Mouse (Mus musculus) spleen, postnatal 4 days (tissue): ENCODE measurements around the gene Srp54c.
"Not testable (repeated sequence)": the region's sequence is repeated elsewhere in the genome, so short reads cannot be mapped to it uniquely, and the experiment has no call there.

Experiments used
- DNase-seq, 2 experiments: peaks; one replicate each; pipeline ENCODE4 v3.0.0; 2022; ENCODE audit warnings: low spot score in 2 of 2

Srp54c gene

DNA sequence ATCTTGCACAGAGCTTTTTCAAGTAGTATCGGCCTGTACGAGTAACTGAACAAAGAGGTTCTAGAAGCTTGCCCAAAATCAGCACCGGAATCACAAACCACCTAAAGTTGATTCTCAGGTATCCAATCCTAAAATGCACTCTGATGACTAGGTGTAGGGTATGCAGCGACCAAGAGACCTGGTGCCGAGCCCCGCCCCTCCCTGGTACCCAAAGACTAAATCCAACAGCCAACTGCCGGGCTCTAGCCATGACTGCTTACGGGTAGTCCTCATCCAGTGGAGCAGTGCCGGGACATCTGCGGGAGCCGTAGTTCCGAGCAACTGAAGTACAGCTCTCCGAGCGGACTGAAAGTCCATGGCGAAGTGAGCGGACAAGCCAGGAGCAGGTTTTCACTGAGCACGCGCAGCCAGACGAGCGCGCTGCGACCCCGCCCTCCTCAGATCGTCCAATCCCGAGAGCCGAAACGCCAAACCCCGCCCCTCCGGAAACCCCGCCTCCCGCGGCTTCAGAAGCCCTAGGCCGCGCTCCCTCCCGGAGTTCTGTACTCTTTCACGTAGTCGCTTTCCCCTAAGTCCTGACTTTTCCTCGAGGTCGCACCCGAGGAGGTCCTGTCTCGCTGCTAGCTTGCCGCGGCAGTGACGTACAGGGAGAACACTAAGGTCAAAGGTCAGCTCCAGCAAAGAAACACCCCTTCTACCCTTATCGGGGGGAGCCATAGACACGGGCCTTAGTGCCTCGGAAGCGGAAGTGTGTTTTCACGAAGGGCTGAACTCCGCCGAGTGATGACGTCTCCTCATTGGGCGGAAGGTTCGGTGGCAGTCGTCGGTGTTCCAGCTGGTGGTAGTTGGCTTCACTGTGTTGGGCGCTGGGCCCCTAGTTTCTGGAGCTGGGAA is at the start of gene Srp54c:
Gene Srp54c (plus strand): TSS at position 543 of the 894 bp plus-strand sequence.
- not testable (repeated sequence) for DNase-seq

DNA sequence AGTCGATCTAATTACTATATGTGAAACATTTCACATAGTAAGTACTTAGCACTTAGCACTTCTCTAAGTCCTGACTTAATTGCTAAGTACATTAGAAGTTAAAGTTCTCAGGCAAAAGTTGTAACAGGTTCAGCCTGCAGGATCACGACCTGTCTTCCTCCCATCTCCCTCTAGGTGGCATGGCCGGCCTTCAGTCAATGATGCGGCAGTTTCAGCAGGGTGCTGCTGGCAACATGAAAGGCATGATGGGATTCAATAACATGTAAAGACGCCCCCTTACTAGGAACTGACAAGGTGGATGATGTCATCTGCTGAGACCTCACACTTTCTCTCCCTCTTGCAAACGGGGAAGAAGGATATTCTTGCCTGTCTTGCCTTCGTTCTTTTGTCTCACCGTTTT is 42.3 kb upstream of the Srp54c start:
- not testable (repeated sequence) for DNase-seq

DNA sequence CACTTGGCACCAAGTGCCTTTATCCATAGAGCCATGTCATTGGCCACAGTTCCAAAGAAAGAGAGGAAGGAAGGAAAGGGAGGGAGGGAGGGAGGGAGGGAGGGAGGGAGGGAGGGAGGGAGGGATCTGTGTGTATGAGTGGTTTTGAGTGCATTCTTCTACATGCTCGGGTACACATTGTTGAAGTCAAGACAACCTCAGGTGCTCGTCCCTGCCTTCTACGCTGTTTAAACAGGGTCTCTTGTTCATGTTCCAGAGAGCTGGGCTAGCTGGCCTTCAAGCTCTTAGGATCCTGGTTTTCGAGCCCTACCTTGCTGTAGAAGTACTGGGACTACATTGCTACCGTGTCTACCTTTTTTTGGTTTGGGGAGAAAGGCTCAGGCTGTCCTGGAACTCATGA is 40.8 kb upstream of the Srp54c start:
- DNase-seq, result not testable (repeated sequence)

DNA sequence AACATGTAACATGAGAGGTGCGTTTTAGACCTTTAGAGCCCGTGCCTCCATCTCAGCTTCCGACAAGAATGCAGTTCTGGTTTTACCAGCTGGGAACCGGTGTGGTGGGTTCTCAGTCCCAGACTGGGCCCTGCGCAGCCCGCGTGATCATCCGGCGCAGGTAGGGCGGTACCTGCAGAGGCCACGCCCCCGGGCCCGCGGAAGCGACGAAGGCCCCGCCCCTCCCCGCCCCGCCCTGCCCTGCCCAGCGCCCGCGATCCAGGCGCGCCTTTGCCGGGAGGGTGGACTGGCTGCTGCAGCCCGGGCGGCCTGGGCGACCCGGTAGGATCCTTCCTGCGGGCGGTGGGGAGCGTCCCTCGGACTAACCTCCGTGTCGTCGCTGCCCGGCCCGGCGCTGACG is 30.7 kb upstream of the Srp54c start, which contains the start of gene 1700047I17Rik2:
Gene 1700047I17Rik2 (plus strand): TSS at position 287 of the 400 bp plus-strand sequence.
- DNase-seq, result not testable (repeated sequence)

DNA sequence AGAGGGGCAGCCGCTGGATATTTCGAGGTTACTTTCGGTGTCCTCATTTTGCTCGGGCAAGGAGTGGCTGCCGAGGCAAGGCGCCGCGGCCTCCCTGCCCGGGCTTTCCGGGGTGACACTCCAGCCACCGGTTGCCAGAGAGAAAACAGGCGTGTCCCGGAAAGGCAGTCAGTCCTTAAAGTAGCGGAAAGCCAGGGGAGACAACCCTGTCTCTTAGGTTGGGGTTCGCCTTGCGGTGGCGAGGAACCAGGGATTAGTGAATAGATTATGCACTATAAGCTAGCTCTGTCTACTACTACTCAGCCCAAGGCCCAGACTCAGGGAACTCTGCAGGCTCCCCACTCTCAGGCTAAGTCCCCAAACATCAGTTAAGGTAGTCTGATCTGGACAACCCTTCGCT is 30.2 kb upstream of the Srp54c start:
- not testable (repeated sequence) for DNase-seq

DNA sequence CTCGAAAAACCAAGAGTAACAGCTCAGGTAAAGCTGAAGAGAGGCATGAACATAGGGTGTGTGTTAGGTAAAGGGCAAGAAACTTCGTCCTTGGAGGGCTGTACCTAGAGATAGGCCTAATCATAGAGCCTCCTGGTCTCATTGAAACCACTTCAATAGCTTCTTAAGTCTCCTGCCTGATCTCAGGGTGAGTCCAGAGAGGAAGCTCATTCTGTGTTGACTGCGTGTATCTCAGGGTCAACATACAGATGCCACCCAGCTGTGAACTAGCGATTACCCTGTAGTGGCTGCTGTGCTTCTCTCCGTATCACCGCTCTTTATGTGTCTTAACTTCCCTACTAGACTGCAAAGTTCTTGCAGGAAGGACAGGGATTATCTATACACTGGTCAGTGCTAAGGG is 17.0 kb upstream of the Srp54c start:
- DNase-seq, result not testable (repeated sequence)

DNA sequence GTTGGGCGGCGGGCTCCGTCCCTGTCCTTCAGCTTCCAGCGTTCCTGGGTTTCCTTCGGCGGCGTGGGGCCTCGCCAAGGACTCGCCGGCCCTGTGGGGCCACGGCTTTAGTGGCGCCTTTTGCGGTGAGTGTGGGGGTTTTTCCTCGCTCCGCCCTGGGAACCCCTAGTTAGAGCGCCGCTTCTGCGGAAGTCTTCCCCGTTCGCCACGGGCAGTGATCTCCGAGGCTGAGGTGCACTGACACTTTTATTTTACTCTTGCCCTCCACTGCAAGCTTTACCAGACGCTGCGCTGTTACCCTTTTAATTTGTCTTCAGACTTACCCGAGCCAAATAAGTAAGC is 523 bp downstream of the Srp54c start:
- DNase-seq, result peak in 1 of 2 experiments; percentile 12

DNA sequence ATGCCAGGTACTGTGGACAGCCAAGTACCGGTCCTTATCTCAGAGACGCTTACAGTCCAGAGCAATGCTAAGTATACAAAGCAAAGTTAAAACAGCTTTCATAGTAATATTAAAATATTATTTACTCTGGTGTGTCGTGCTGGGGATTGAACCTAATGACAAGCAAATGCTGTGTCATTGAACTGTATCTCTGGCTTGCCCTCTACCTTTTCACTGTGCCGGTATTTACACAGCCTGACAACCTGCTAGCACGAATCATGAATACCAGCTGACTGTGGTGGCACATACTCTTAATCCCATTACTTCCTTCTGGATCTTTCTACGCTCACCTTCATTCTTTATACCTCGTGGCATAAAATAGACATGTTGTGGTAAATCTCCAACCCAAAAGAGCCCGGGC is 12.3 kb downstream of the Srp54c start:
- not testable (repeated sequence) for DNase-seq

DNA sequence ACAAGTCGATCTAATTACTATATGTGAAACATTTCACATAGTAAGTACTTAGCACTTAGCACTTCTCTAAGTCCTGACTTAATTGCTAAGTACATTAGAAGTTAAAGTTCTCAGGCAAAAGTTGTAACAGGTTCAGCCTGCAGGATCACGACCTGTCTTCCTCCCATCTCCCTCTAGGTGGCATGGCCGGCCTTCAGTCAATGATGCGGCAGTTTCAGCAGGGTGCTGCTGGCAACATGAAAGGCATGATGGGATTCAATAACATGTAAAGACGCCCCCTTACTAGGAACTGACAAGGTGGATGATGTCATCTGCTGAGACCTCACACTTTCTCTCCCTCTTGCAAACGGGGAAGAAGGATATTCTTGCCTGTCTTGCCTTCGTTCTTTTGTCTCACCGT is 32.0 kb downstream of the Srp54c start:
- DNase-seq, result not testable (repeated sequence)

DNA sequence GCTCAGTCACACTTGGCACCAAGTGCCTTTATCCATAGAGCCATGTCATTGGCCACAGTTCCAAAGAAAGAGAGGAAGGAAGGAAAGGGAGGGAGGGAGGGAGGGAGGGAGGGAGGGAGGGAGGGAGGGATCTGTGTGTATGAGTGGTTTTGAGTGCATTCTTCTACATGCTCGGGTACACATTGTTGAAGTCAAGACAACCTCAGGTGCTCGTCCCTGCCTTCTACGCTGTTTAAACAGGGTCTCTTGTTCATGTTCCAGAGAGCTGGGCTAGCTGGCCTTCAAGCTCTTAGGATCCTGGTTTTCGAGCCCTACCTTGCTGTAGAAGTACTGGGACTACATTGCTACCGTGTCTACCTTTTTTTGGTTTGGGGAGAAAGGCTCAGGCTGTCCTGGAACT is 33.4 kb downstream of the Srp54c start:
- DNase-seq, result not testable (repeated sequence)

DNA sequence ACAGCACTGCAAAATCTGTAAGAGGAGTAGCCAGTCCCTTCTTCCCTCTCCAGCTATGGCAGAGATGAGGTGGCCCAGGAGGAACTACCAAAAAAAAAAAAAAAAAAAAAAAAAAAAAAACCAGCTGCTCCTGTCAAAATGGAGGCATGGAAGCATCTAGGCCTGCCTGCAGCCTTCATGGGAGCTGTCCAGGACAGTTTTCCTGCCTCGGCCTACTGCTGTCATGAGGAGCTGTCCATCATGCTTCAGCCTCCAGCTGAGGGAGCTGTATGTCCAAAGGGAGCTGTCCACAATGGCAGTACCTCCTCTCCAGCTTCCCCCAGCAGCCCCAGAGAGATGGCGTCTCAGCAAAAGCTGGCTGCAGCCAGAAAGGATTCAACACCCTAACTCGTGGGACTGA is 42.3 kb downstream of the Srp54c start:
- no peak for DNase-seq

DNA sequence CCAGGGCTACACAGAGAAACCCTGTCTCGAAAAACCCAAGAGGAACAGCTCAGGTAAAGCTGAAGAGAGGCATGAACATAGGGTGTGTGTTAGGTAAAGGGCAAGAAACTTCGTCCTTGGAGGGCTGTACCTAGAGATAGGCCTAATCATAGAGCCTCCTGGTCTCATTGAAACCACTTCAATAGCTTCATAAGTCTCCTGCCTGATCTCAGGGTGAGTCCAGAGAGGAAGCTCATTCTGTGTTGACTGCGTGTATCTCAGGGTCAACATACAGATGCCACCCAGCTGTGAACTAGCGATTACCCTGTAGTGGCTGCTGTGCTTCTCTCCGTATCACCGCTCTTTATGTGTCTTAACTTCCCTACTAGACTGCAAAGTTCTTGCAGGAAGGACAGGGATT is 47.6 kb downstream of the Srp54c start:
- DNase-seq, result not testable (repeated sequence)

DNA sequence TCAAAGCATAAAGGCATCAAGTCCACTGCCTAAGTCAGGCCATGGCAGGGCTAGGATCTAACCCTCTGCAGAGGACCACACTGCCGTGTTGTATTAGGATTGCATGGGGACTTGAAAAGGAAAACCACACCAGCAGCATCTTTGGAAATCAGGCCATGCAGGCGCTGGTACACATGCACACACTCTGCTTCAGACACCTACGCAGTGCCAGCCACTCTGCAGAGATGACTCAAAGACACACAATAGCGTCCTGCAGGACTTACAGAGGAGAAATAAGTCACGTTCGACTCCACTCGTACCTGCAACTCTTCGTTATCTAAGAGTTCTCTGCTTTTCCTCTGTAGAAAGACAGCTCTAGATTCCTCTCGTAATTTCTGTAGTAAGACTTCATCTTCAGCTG is 68.1 kb downstream of the Srp54c start:
- no peak for DNase-seq

DNA sequence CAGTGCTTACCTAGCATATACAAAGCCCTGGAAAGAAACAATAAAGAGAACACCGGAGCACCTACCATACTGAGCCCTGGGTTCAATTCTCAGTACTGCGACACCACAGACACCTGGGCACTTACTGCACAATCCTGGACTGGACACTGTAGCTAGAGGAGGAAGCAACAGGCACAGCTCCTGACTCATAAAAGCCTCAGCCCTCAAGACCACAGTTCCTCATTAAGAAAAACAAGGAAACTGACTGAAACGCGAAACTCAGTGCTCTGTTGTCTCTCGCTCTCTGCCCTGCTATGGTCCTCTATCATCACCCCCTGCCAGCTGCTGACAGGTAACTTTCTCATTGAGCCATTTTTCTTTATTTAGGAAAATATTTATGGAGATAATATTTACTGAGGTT is 69.4 kb downstream of the Srp54c start, which contains the start of gene 1110008L16Rik:
Gene 1110008L16Rik (plus strand): TSS at position 242 of the 400 bp plus-strand sequence.
- no peak for DNase-seq

DNA sequence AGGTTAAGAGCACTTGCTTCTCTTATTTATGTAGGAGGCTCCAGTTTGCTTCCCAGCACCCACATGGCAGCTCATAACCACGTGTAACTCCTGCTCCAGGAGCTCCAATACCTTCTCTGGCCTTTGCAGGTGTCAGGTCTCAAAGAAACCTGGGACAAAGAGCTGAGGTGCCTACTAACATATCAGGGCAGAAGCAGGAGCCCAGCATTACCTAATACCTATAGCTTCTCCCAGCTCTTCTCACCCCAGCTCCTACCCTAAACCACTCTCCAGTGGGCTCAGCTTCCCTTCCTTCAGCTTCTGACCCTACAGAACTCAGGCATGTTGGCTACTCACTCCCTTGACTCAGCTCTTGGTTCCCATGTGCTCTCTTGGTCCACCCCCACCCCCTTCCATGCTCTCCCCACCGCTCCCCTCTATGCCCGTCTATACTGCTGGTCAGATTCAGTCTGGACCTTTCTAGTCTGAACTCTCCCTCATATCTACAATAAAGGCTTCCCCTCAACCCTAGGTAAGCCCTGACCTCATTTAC is 70.9 kb downstream of the Srp54c start:
- DNase-seq, result no peak

DNA sequence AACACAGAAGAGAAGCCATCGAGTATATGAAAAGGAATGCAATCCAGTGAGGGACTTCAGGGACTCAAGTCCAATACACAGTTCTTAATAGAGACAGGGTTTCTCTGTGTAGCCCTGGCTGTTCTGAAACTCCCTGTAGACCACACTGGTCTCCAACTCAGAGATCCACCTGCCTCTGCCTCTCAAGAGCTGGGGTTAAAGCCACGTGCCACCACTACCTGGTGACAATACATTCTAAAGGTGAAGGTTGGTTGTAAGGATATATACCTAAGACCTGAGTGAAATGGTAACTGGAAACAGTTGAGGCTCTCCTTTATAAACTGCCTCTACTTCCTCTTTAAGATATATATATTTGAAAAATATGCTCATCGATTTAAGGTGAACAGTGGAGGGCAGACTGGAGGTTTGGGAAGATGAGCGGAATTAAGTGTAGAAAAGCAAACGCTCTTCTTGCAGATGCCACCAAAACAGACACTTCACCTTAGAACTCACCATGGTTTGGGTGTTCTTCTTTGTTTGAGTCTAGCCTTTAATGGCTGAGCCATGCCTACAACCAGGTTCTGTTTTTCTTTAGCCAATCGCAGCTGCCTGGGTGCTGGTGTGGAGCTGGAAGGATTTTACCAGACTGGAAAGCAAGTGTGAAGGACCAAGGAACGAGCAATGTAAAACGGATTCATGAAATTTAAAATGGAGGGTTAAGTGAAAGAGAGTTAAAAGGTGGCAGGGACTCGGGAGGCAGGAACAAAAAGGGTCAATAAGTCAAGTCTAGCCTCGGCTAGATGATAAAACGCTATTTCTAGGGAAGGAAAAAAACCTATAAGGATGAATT is 71.7 kb downstream of the Srp54c start:
- no peak for DNase-seq

DNA sequence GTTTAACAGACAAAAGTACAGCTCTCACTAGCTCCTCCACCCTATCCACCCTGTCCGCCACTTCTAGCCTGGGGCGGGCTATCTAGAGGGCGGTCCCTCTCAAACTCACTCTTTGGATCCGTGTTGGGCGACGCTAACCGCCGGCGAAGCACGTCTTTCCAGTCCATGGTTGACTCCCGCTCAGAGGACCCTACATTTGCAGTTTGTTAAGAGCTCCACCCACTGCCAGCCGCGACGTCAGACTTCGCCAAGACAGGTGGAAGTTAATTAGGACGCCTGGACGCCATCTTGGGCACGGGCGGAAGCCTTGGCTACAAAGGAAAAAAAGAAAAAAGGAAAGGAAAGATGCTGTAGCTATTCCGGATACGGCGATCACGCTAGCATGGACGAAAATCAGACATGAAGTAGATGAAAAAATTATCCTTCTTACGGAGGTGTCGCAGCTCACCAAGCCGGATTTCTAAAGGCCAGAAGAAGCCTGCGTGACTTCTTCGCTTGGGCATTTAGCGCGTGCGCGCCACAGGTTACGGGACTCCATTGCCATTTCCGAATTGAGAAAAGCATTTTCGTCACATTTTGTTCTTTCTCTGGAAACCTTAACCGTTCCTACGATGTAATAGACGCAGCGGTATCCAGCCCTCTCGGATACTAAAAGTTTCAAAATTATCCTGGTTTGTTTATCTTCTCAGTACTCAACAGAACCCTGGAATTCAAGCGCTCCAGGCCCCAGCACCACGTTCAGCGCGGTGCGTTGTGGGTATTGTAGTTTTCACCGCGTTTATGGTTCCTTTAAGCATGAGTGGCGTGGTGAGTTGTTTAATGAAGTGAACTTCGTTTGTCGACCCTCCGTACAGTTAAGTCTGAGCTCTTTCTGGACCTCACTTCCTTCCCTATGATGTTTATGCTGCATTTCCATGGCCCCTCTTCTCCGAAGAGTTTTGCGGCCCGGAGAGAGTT is 72.8 kb downstream of the Srp54c start, which contains the start of gene Ppp2r3c:
Gene Ppp2r3c (minus strand): TSS at position 514 of the 957 bp plus-strand sequence.
- DNase-seq, result peak; percentile 87 to 91

DNA sequence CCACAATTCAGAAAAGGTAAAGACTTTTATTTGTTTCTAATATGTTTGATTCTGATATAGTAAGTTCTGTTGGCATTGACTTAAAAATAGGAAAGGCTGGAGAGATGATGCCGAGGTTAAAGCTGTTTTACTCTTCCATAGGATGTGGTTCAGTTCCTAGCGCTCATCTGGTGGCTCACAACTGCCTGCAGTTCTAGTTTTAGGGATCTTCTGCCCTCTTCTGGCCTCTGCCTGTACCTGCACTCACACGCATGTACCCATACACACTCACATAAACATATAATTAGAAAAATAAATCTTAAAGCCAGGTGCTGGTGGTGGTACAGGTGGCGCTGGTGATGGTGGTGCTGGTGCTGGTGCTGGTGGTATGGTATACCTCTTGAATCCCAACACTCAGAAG is 76.4 kb downstream of the Srp54c start:
- DNase-seq, result no peak

DNA sequence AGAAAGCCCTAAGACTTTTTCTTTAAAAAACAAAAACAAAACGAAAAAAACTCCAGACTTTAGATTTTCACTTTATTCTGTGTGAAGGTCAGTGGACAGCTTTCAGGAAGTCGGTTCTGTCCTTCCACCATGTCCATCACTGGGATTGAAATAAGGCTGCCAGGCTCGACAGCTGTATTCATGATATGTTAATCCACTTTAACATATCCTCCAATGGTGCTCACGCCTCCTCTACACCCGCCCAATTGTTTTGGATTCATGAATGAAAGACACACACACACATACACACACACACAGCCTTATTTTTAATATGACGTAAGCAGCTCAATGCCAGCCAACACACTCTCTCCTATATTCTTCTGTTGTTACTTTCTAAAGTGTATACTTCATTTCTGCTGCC is 77.6 kb downstream of the Srp54c start:
- DNase-seq, result no peak

DNA sequence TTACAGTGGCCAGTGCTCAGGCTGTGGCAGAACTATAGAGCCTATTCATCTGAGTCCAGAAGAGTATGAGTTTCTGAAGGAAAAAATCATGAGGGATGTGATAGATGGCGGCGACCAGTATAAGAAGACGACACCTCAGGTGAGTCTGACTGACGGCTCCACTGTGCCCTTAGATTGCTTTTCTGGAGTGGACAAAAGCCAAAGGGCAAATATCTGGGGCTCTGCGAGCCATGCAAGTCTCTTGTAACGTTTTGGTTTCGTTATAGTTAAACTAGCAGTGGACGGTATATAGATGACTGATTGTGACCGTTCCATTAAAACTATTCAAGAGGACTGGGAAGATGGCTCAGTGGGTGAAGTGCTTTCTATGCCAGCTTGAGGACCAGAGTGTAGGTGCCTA is 78.8 kb downstream of the Srp54c start:
- DNase-seq, result no peak

DNA sequence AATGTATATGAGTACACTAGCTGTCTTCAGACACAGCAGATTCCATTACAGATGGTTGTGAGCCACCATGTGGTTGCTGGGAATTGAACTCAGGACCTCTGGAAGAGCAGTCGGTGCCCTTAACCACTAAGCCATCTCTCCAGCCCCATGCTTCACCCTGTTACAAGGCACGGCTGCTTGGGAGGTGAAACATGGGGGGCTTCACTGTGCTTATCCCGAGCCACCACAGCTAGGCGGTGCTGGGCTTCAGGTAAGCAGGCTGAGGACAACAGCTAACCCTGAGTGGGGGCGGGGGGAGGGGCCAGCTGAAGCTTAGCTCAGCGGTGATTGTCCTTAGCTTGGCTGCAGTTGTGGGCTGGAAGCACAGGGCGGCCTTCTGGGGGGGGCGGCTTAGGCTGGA is 79.5 kb downstream of the Srp54c start:
- DNase-seq, result no peak
